Mouse (Mus musculus): Measurements from ENCODE around the gene Hsdl1. TPM values are rescaled to one million over a fixed set of nuclear protein-coding genes. Genes with fewer than 3 reads are reported as not detected.

Hsdl1 gene
- polyA plus RNA-seq, 1 experiment, result 12.9 TPM

DNA sequence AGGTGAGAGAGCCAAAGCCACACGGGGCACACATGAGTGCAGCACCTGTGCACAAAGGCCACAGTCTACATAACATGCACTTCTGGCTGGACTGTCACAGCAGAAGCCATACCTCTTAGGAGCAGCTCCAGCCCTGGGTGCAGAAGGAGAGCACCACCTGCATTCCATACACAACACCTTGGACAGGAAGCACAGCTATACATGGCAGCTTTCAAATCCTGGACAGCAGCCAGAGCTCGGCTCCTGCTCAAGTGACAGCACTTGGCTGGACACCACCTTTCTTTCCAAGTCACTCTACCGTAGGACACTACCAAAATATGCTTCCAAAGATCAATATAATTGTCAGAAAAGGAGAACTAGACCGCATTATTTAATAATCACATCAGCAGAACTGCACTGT lies 61.6 kb downstream of the Hsdl1 start:
- H3K4me3 ChIP-seq (ENCODE audit: control insufficient read depth, low read depth, low read length), result no peak overlapping the region
- peaks cover 13% of the 10 kb centered on the region for H3K36me3 ChIP-seq (ENCODE audit: control insufficient read depth, insufficient read depth, low read length)
- H3K27ac ChIP-seq (ENCODE audit: control insufficient read depth, insufficient read depth, low read depth, low read length), result no peak overlapping the region
- TF ChIP-seq POLR2A (IDR thresholded peaks at IDR 0.05; ENCODE audit: control insufficient read depth, low read depth, low read length) (no peak), CTCF (IDR thresholded peaks at IDR 0.05; ENCODE audit: control insufficient read depth, insufficient read depth, insufficient replicate concordance, low read depth, low read length) (no peak)
- no peaks in the 10 kb centered on the region; the same call in 1 of the 2 replicates for H3K4me1 ChIP-seq (ENCODE audit: control insufficient read depth, insufficient read depth, low read length)
- no peaks in the 10 kb centered on the region for H3K27me3 ChIP-seq (ENCODE audit: control insufficient read depth, insufficient read depth, low read length)

Other genes with a start within 250 kb of the Hsdl1 start
- gene Hsbp1, start 230.7 kb downstream of the Hsdl1 start, polyA plus RNA-seq (2012; rRNA removed), result 637 and 782 TPM in 2 replicates
- 5.3 and 5.4 TPM in 2 replicates for gene Mlycd, start 180.3 kb downstream of the Hsdl1 start, polyA plus RNA-seq (2012; rRNA removed)
- gene Osgin1, start 141.1 kb downstream of the Hsdl1 start, polyA plus RNA-seq (2012; rRNA removed), result 437 and 440 TPM in 2 replicates
- gene Necab2, start 128.5 kb downstream of the Hsdl1 start, polyA plus RNA-seq (2012; rRNA removed), result 14.8 and 16.0 TPM in 2 replicates
- 1.3 and 1.4 TPM in 2 replicates for gene Slc38a8, start 73.5 kb downstream of the Hsdl1 start, polyA plus RNA-seq (2012; rRNA removed)
- gene Mbtps1, start 16.4 kb downstream of the Hsdl1 start, polyA plus RNA-seq (2012; rRNA removed), result 21.3 and 25.2 TPM in 2 replicates
- 577 and 660 TPM in 2 replicates for gene Dnaaf1, start 52 bp upstream of the Hsdl1 start, polyA plus RNA-seq (2012; rRNA removed)
- gene Taf1c, start 30.0 kb upstream of the Hsdl1 start, polyA plus RNA-seq (2012; rRNA removed), result 6.3 and 6.9 TPM in 2 replicates
- 48.7 and 54.3 TPM in 2 replicates for gene Adad2, start 37.6 kb upstream of the Hsdl1 start, polyA plus RNA-seq (2012; rRNA removed)
- 12.3 and 13.3 TPM in 2 replicates for gene Kcng4, start 60.5 kb upstream of the Hsdl1 start, polyA plus RNA-seq (2012; rRNA removed)
- gene Wfdc1, start 91.2 kb upstream of the Hsdl1 start, polyA plus RNA-seq (2012; rRNA removed), result 25.8 and 26.9 TPM in 2 replicates
- gene Atp2c2, start 124.8 kb upstream of the Hsdl1 start, polyA plus RNA-seq (2012; rRNA removed), result 1.2 and 1.4 TPM in 2 replicates
- gene Tldc1, start 203.2 kb upstream of the Hsdl1 start, polyA plus RNA-seq (2012; rRNA removed), result 6.4 and 6.8 TPM in 2 replicates

Data from testis, adult 2 months (tissue).